ENCODE assay signal across 22 mouse cellular contexts in the genomic region with DNA sequence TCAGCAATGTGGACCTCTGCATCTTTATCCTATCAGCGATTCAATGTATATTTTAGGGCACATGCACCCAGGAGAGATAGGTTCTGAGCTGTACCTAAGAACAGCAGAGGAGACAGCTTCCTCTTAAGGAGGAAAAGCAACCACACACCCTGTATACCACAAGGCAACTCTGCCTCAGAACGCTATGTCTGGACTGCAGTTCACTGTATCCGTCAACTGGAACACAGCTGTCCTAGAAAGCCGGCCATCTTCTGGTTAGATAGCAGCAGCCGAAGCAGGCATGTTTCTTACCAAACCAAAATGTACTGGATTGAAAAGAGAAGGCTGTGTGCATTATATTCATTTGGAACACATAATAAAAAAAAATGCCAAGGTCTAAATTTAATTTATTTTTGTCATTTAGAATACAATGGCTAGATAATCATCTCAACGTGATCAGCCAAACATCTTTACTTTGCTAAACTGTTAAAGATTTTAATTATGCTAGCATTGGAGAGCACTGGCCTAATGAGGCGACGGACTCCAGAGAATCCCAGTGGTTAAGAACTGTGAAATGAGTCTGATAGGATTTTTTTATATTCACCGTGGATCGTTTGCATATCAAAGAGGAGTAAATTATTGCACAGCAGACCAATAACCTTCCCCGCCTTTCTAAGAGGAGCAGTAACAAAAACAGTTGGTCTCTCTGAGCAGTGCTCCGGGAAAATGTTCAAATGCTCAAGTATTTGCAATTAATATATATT.
DNase-seq lines count a peak whose midpoint lies in the region; ATAC-seq and TF ChIP-seq lines count a peak whose summit lies in the region.
"Had no signal": no experiment of that assay in that cellular context is flagged by ENCODE, and none has a peak within 500 bp of the region (broad histone marks: within the 10 kb centered on the region; RNA-seq: fewer than 3 reads in every experiment).

No protein-coding gene starts in this region.

- H3K4me3 ChIP-seq in heart, embryonic 12.5 days: no peak overlapping the region
- no peak overlapping the region for H3K4me3 ChIP-seq in midbrain, embryonic 12.5 days
- no peak overlapping the region for H3K4me3 ChIP-seq in midbrain, postnatal 0 days (ENCODE audit: low read depth, low read length)
- H3K4me3 ChIP-seq: embryonic facial prominence, embryonic 12.5 days; heart, embryonic 13.5 days; intestine, embryonic 15.5 days had no signal

- no peak overlapping the region for H3K4me2 ChIP-seq in heart, embryonic 12.5 days
- H3K4me2 ChIP-seq in midbrain, embryonic 12.5 days (replicated peaks): no peak overlapping the region
- H3K4me2 ChIP-seq in midbrain, postnatal 0 days (ENCODE audit: low read depth, low read length, poor library complexity, severe bottlenecking): no peak overlapping the region
- H3K4me2 ChIP-seq: embryonic facial prominence, embryonic 12.5 days; heart, embryonic 13.5 days; intestine, embryonic 15.5 days had no signal

- H3K27ac ChIP-seq in heart, embryonic 12.5 days (ENCODE audit: poor library complexity, severe bottlenecking): no peak overlapping the region
- peak overlapping the region; percentile 21; the same call in 1 of the 2 replicates for H3K27ac ChIP-seq in midbrain, embryonic 12.5 days (replicated peaks)
- H3K27ac ChIP-seq in midbrain, postnatal 0 days (ENCODE audit: low read depth, low read length): no peak overlapping the region
- H3K27ac ChIP-seq: embryonic facial prominence, embryonic 12.5 days; heart, embryonic 13.5 days; intestine, embryonic 15.5 days had no signal

- H3K9me3 ChIP-seq in heart, embryonic 12.5 days (replicated peaks): peaks cover 4% of the 10 kb centered on the region
- H3K9me3 ChIP-seq in midbrain, embryonic 12.5 days: 0 out of 2 replicates have a peak, but pooled peaks cover 6% of the 10 kb centered on the region
- no peaks in the 10 kb centered on the region for H3K9me3 ChIP-seq in midbrain, postnatal 0 days (ENCODE audit: low read length)
- H3K9me3 ChIP-seq: G1E; heart, embryonic 13.5 days; intestine, embryonic 15.5 days had no signal

- H3K9ac ChIP-seq in heart, embryonic 12.5 days: no peak overlapping the region
- H3K9ac ChIP-seq in midbrain, embryonic 12.5 days (replicated peaks): no peak overlapping the region
- no peak overlapping the region for H3K9ac ChIP-seq in midbrain, postnatal 0 days (replicated peaks; ENCODE audit: low read length, poor library complexity, severe bottlenecking)
- H3K9ac ChIP-seq: embryonic facial prominence, embryonic 12.5 days; heart, embryonic 13.5 days; intestine, embryonic 15.5 days had no signal

- H3K4me1 ChIP-seq in heart, embryonic 12.5 days (replicated peaks): peaks cover 17% of the 10 kb centered on the region
- H3K4me1 ChIP-seq in midbrain, embryonic 12.5 days: peaks cover 25% of the 10 kb centered on the region
- 0 out of 2 replicates have a peak, but pooled peaks cover 5% of the 10 kb centered on the region for H3K4me1 ChIP-seq in midbrain, postnatal 0 days (ENCODE audit: insufficient read depth, low read length)
- H3K4me1 ChIP-seq: embryonic facial prominence, embryonic 12.5 days; intestine, embryonic 15.5 days had no signal

- H3K36me3 ChIP-seq in heart, embryonic 12.5 days: peaks cover 70% of the 10 kb centered on the region
- peaks cover 36% of the 10 kb centered on the region for H3K36me3 ChIP-seq in midbrain, embryonic 12.5 days
- H3K36me3 ChIP-seq in midbrain, postnatal 0 days (ENCODE audit: insufficient read depth, low read length): no peaks in the 10 kb centered on the region

- no peak for ATAC-seq in heart, embryonic 12.5 days (ENCODE audit: insufficient number of reproducible peaks, low FRiP score)
- ATAC-seq in midbrain, embryonic 12.5 days (ENCODE audit: low FRiP score, low read depth): peak; percentile 42; the same call in 1 of the 2 replicates
- ATAC-seq in midbrain, postnatal 0 days (ENCODE audit: low FRiP score): no peak
- ATAC-seq in hematopoietic stem cell, adult 5-6 weeks (replicated peaks in 1 of 2; ENCODE audit: insufficient read depth in 1 of 2, low FRiP score in 2 of 2, low TSS enrichment in 1 of 2, low read depth in 1 of 2, poor library complexity in 2 of 2, severe bottlenecking in 2 of 2): peak; percentile 27 to 57; a peak in 2 of 4 replicates
- ATAC-seq: CD4-positive, CD25-positive, alpha-beta regulatory T cell, adult 4 months; forebrain, embryonic 16.5 days; intestine, embryonic 15.5 days had no signal

- H3K27me3 ChIP-seq in heart, embryonic 12.5 days (replicated peaks): no peaks in the 10 kb centered on the region
- no peaks in the 10 kb centered on the region for H3K27me3 ChIP-seq in midbrain, embryonic 12.5 days
- H3K27me3 ChIP-seq in midbrain, postnatal 0 days (ENCODE audit: insufficient read depth, low read length): no peaks in the 10 kb centered on the region
- H3K27me3 ChIP-seq: embryonic facial prominence, embryonic 12.5 days; heart, embryonic 13.5 days; intestine, embryonic 15.5 days had no signal

- no peak for TF ChIP-seq CTCF in midbrain, postnatal 0 days (IDR thresholded peaks at IDR 0.05)
- no peak for TF ChIP-seq CTCF in brain, embryonic 14.5 days (IDR thresholded peaks at IDR 0.05; ENCODE audit: borderline replicate concordance, extremely low read depth, insufficient read depth, insufficient read length)

- DNase-seq in heart, adult 11 months: peak; percentile 73
- DNase-seq in midbrain, postnatal 0 days (ENCODE audit: low spot score): no peak
- DNase-seq in brain, embryonic 14.5 days (ENCODE audit: low read depth): peak; percentile 74
- no peak for DNase-seq in urinary bladder, adult 18-20 months (ENCODE audit: low spot score in 2 of 2)
- DNase-seq: adrenal gland, adult 8-10 months; adrenal gland, postnatal 36 days; B cell, adult 2 months; cerebellum, adult 11 months; cerebellum, adult 8-10 months; cerebellum, postnatal 14 days; gastrocnemius, postnatal 14 days; heart, postnatal 36 days; kidney, adult 18-20 months had no signal

- WGBS in heart, embryonic 12.5 days: 84% methylated on average over 12 of the region's 12 CpGs
- WGBS in midbrain, embryonic 12.5 days: 54% methylated on average over 12 of the region's 12 CpGs
- WGBS in midbrain, postnatal 0 days: 53% methylated on average over 12 of the region's 12 CpGs

- no peak for TF ChIP-seq POLR2A in brain, embryonic 14.5 days (IDR thresholded peaks at IDR 0.05; ENCODE audit: borderline replicate concordance, extremely low read depth, insufficient read depth, insufficient read length, poor library complexity, severe bottlenecking)

Comparison
In these comparisons a context has a peak if more than half of its experiments do, and no peak if none do; other contexts are left out.
1. ATAC-seq: peak in midbrain, embryonic 12.5 days (single experiment) and hematopoietic stem cell, adult 5-6 weeks (2 of 2); none in heart, embryonic 12.5 days (single experiment) and midbrain, postnatal 0 days (single experiment).
2. DNase-seq: peak in heart, adult 11 months (single experiment) and brain, embryonic 14.5 days (single experiment); none in midbrain, postnatal 0 days (single experiment) and urinary bladder, adult 18-20 months (0 of 2).